Mouse (Mus musculus): ENCODE results near the gene Usp9x.

Usp9x gene

GRCm38 (mm10) chrX:13071241-13071775, at the start of gene Usp9x:
TSS of gene Usp9x (plus strand) at chrX:13071498.
- peak; percentile 88 to 89 for DNase-seq

- DNase-seq, result no peak
These were observed 48.6 kb upstream of the Usp9x start for GRCm38 (mm10) chrX:13022547-13023310.

DNA sequence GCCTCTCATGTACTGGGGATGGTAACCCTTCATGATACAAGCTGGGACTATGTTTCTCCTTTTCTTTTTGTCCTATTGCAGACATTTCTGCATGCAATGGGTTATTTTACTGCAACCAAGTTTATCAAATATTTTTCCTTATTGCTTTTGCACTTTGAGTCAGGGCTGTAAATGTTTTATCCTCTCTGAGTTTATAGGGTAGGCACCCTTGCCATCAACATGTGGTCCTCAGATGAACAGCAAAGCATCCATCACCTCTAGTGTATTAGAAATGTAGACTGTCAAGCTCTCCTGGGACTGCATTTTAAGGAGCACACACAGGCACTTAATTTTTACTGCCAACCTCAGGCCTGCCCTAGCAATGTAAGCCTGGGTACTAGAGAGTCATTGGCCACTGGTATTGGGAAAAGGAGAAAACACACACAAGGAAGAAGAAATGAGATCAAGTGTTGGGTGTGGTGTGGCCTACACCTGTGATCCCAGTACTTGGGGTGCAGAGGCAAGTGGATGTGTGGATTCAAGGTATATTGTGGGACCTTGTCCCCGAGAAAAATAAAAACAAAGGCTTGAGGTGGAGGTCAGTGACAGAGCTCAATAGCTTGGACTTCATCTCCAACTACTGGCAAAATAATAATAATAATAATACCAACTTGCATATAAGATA, 46.6 kb upstream of the Usp9x start:
- no peak for DNase-seq

DNA sequence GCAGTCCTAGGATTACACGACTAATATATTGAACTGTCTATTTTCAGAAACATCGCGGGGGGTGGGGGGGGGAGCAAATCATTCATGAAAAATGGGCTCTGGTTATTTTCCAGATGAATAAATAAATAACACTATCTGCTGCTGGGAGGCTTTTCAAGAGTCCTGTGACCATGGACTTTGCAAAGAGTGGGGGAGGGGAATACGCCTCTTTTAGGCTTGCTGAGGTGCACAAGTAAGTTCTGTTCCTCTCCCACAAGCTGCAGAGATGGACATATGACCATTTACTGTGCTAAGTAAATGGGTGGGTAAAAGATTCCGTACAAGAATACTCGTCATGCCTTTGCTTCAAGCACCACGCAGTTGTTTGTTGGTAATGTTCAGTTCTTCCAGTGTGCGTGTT, 46.0 kb upstream of the Usp9x start:
- peak in 1 of 2 experiments; percentile 23 for DNase-seq

GRCm38 (mm10) chrX:13028156-13028555, 43.1 kb upstream of the Usp9x start:
- DNase-seq, result peak; percentile 6 to 22

GRCm38 (mm10) chrX:13029996-13030395, 41.3 kb upstream of the Usp9x start:
- DNase-seq, result no peak

DNA sequence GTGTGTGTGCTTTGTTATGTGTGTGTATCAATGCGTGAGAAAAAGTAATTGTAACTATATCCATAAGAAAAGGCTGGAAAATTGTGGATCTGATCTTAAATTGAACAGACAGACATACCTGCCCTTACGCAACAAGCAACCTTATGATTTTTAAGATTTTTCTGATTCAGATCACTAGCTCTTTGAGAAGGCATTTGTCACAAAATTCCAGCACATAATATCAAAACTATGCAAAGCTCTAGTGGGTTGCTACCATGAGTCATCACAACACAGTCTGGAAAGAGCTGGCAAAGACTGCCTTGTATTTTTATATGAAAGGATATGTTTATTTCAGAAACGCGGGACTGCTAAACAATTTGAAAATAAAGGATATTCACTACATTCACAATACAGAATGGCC, 34.2 kb upstream of the Usp9x start:
- no peak for DNase-seq

- DNase-seq, result no peak
These were observed 32.1 kb upstream of the Usp9x start for GRCm38 (mm10) chrX:13039211-13039610.

- DNase-seq, result no peak
These were observed 30.9 kb upstream of the Usp9x start for GRCm38 (mm10) chrX:13040391-13040790.

DNA sequence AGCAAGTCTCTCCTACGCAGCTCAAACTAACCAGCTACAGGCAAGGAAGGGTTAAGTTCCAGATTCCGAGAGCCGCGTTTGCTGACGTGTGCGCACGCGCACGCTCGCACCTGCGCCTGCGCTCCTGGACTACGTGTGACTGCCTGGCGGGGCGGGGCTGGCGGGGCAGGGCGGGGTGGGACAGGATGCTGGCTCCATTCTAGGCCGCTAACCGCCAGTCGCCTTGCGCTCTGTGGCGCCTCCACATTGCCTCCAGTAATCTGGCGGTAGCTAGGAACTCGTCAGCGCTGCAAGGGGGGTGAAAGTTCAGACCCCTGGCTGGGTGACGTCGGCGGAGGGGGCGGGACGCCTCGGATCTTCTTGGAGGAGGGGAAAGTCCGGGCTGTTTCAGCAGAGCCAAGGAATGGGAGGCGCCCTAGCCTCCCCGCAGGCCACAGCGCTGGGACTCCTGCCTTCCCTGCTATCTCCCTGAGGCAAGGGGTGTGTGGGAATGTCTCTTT, 29.6 kb upstream of the Usp9x start:
- peak; percentile 96 for DNase-seq

- DNase-seq, result no peak
These were observed 27.5 kb upstream of the Usp9x start for GRCm38 (mm10) chrX:13043780-13044179.

DNA sequence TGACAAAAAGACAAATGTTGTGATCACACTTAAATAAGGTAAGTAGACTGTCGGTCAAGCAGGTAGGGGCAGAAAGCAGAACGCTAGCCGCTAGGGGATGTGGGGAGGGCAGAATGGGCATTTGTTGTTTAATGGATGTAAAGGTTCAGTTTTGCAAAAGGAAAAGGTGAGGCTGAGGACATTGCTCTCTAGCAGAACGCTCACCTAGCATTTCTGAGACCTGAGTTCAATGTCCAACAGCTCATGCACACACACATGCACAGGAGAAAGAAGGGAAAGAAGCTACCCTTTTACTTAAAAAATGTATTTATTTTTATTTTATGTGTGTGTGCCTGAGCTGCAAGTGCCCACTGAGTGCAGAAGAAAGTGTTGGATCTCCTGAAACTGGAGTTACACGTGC, 26.6 kb upstream of the Usp9x start:
- DNase-seq, result peak; percentile 17 to 32

DNA sequence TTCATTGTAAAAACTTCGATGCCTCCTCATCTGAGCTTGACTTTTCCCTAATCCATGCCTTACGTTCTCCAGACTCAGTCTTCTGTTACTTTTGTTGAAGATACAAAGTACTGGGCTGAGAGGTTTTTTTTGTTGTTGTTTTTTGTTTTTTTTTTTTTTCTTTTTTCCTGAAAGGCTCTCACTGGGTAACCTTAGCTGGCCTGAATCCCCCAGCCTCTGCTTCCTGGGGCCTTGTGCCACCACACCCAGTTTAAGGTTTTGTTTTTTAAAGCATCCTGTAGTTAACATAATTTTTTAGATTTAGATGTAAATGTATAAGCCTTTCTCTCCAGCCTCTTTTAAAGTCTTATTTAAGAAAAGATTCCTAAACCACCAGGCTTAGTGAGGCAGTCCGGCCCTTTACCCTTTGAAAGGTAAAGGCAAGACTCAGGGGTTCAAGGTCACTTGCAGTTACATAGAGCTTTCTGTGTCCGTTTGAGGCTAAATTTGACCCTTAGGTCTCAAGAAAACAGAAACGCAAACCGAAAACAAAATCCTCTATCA, 24.3 kb upstream of the Usp9x start:
- DNase-seq, result no peak

GRCm38 (mm10) chrX:13047631-13048345, 23.5 kb upstream of the Usp9x start:
- peak; percentile 51 to 64 for DNase-seq

- peak in 1 of 2 experiments; percentile 28 for DNase-seq
These were observed 16.7 kb upstream of the Usp9x start for GRCm38 (mm10) chrX:13054612-13055011.

DNA sequence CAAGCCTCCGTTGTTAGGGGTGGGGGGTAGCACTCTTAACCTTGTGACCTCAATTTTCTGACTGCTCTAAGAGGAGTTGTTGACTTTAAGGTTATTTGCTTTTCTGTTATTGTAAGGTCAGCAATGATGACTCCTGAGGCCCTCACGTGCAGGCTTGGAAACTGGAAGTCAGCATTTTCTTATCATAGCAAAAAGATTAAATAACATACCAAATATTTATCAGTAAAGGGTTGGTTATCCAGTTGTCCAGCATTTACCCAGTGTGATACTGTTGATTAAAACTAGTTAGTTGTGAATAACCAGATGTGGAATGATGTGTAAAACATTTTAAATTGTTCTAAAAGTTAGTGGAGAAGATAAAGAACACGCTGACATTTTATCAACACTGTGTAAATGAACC, 9.3 kb upstream of the Usp9x start:
- no peak for DNase-seq

- DNase-seq, result no peak
These were observed 6.9 kb upstream of the Usp9x start for GRCm38 (mm10) chrX:13064273-13064925.

DNA sequence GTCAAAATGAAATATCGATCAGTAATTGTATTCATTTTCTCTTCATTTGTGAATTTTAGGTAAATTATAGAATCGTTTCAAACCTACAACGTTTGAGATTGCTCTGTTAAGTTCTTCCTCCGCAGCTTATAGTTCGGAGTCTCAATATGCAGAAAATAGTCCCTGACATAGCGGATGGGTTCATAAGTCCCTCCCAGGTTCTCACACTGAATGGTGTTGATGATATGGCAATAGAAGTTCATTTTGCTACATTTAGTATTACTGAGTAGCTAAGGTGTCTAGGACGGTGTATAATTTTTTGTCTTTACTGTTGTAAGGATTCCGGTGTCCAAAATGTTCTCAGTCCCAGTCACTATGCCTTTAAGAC, 1.1 kb upstream of the Usp9x start:
- DNase-seq, result no peak

GRCm38 (mm10) chrX:13070573-13071240, 591 bp upstream of the Usp9x start:
- DNase-seq, result peak; percentile 94

DNA sequence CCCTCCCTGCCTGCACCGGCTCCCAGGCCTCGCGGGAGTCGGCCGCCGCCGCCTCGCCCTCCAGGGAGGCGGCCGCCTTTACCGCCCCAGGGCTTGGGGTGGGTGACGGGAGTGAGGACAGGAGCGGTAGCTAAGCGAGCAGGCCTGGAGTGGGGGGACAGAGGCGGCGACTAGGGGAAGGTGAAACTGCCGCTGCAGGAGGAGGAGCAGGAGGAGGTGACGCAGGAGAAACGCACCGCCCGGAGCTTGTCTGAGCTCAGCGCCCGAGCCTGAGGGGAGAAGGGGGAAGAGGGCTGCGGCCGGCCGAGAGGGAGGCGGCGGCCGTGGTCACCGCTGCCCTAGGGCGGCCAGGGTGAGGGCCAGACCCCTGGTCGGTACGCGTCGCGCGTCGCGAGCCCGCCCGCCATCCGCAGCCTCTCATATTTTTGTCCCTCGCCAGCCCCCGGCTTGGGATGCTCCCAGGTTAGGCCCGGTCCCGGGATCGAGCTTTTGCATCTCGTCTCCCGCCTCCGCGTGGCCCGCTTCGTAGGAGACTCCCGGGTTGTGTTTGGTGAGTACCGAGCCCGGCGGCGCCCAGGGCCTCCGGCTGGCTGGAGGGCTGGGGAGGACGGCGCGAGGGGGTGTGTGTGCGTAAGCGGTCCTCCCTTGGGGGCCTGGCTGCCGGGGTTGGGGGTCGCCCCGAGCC, 620 bp downstream of the Usp9x start:
- DNase-seq, result peak; percentile 70 to 75

DNA sequence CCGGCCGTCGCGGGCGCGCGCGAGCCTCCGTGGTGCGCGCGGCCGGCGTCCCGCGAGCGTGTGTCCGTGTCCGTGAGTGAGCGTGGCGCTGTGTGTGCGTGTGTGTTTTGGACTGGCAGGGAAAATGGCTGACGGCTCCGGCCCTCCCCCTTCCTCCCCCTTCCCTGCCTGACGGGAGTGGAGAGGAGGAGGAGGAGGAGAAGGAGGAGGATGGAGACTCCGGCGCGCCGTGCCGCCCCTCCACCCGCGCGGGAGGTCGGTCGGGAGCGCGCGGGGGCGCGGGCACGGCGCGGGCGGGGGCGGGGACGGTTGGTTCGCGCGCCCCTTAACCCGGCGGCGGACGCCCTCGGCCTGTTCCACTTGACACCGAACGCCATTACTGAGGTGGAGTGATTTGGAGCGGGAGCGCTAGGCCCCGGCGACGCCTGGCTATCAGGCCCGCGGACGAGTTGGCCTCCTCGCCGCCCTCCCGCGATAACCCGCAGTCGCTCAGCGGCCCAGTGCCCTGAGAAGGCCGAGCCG, 1.2 kb downstream of the Usp9x start:
- DNase-seq, result peak; percentile 75 to 84
